ENCODE assay signal across 25 mouse cellular contexts in the genomic region with DNA sequence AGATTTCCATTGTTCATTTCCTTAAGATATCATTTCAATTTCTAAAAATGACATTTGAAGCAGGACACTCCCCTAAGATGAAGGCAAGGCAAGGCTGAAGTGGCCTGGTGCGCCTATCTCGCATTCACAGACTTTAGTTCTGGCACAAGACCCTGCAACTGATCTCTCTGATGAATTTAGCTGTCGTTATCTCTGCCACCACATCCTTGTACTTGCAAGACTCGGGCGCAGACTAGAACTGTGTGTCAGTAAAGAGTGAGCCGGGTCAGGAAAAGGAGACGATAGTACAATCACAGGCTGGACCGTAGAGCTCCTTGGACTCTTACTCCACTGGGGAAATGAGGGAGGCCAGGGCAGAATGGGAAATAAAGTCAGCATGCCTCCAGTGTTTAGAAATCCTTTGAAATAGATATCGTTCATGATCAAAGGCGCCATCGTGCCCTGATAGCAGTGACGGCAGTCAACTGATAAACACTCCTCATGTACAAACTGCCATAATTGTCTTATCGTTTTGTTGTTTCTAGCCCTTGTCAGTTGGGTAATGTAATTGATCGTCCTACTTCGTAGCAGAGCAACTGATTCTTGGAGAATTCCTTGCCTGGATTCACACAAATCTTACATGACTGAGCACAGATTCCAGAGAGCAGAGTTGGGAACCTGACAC. TPM values are rescaled to one million over a fixed set of nuclear protein-coding genes. Genes with fewer than 3 reads are reported as not detected.
A peak's percentile ranks its signal among the peaks of the same experiment; 100 is the strongest.
DNase-seq lines count a peak whose midpoint lies in the region; ATAC-seq and TF ChIP-seq lines count a peak whose summit lies in the region.
"Had no signal": no experiment of that assay in that cellular context is flagged by ENCODE, and none has a peak within 500 bp of the region (broad histone marks: within the 10 kb centered on the region; RNA-seq: fewer than 3 reads in every experiment).

No protein-coding gene starts in this region.

- no peaks in the 10 kb centered on the region for H3K27me3 ChIP-seq in heart, embryonic 12.5 days (replicated peaks)
- no peaks in the 10 kb centered on the region for H3K27me3 ChIP-seq in limb, embryonic 10.5 days (ENCODE audit: low read depth, poor library complexity, severe bottlenecking)
- H3K27me3 ChIP-seq in liver, embryonic 16.5 days (ENCODE audit: control insufficient read depth, insufficient read depth, low read depth, low read length): no peaks in the 10 kb centered on the region
- H3K27me3 ChIP-seq in cerebellum, adult 2 months (ENCODE audit: control insufficient read depth, insufficient read depth, low read length): no peaks in the 10 kb centered on the region
- H3K27me3 ChIP-seq: hindbrain, embryonic 15.5 days; midbrain, embryonic 15.5 days had no signal

- no peak overlapping the region for H3K4me2 ChIP-seq in heart, embryonic 12.5 days
- peak overlapping the region; percentile 30 for H3K4me2 ChIP-seq in liver, embryonic 16.5 days (ENCODE audit: low read depth, low read length)
- H3K4me2 ChIP-seq: hindbrain, embryonic 15.5 days; kidney, embryonic 15.5 days; midbrain, embryonic 15.5 days; neural tube, embryonic 15.5 days had no signal

- H3K36me3 ChIP-seq in heart, embryonic 12.5 days: no peaks in the 10 kb centered on the region
- no peaks in the 10 kb centered on the region for H3K36me3 ChIP-seq in limb, embryonic 10.5 days
- H3K36me3 ChIP-seq in liver, embryonic 16.5 days (ENCODE audit: control insufficient read depth, insufficient read depth): no peaks in the 10 kb centered on the region
- H3K36me3 ChIP-seq: hindbrain, embryonic 15.5 days; kidney, embryonic 15.5 days; midbrain, embryonic 15.5 days; neural tube, embryonic 15.5 days had no signal

- DNase-seq in heart, postnatal 4 days: no peak
- DNase-seq in c-Kit-positive CD71-positive TER-119-positive erythroid progenitor cells, embryonic 14.5 days (ENCODE audit: low spot score): peak; percentile 64
- no peak for DNase-seq in limb, embryonic 10.5 days (ENCODE audit: low spot score)
- no peak for DNase-seq in cerebellum, adult 2 months
- DNase-seq in kidney, adult 18-20 months: no peak
- DNase-seq: adrenal gland, postnatal 36 days; B cell, adult 2 months; cerebellum, adult 9-10 months; gastrocnemius, postnatal 10 days; right cerebral cortex, postnatal 14 days; thymus, postnatal 4 days had no signal

- WGBS in heart, embryonic 12.5 days: 30% methylated on average over 15 of the region's 15 CpGs
- WGBS in limb, embryonic 10.5 days: 85% methylated on average over 15 of the region's 15 CpGs
- WGBS in liver, embryonic 16.5 days (ENCODE audit: insufficient replicate concordance): 18% methylated on average over 15 of the region's 15 CpGs
- WGBS in cerebellum, adult 2 months: 97% methylated on average over 15 of the region's 15 CpGs

- no peak overlapping the region for H3K9ac ChIP-seq in heart, embryonic 12.5 days
- H3K9ac ChIP-seq in liver, embryonic 16.5 days (ENCODE audit: low read depth, low read length): no peak overlapping the region
- H3K9ac ChIP-seq: hindbrain, embryonic 15.5 days; kidney, embryonic 15.5 days; midbrain, embryonic 15.5 days; neural tube, embryonic 15.5 days had no signal

- peaks cover 12% of the 10 kb centered on the region for H3K4me1 ChIP-seq in heart, embryonic 12.5 days (replicated peaks)
- H3K4me1 ChIP-seq in limb, embryonic 10.5 days: peaks cover 30% of the 10 kb centered on the region
- peaks cover 17% of the 10 kb centered on the region for H3K4me1 ChIP-seq in liver, embryonic 16.5 days (ENCODE audit: control insufficient read depth, low read depth, low read length)
- no peaks in the 10 kb centered on the region for H3K4me1 ChIP-seq in cerebellum, adult 2 months (ENCODE audit: control insufficient read depth, insufficient read depth, low read length)
- H3K4me1 ChIP-seq: hindbrain, embryonic 15.5 days; midbrain, embryonic 15.5 days had no signal

- no peak for TF ChIP-seq POLR2A in cerebellum, adult 2 months (IDR thresholded peaks at IDR 0.05; ENCODE audit: borderline replicate concordance, insufficient read depth, low read length)

- peak; percentile 64 for ATAC-seq in heart, embryonic 12.5 days (ENCODE audit: insufficient number of reproducible peaks, low FRiP score)
- ATAC-seq in liver, embryonic 16.5 days (ENCODE audit: low read depth): peak; percentile 91
- ATAC-seq in frontal cortex, adult (ENCODE audit: low TSS enrichment): no peak
- ATAC-seq: intestine, embryonic 16.5 days; midbrain, embryonic 15.5 days had no signal

- no peak overlapping the region for H3K27ac ChIP-seq in heart, embryonic 12.5 days (ENCODE audit: poor library complexity, severe bottlenecking)
- peak overlapping the region; percentile 26; the same call in 1 of the 2 replicates for H3K27ac ChIP-seq in limb, embryonic 10.5 days
- H3K27ac ChIP-seq in liver, embryonic 16.5 days (ENCODE audit: low read length): peak overlapping the region; percentile 0; the same call in 1 of the 2 replicates
- H3K27ac ChIP-seq in cerebellum, adult 2 months (ENCODE audit: insufficient read depth, low read length): no peak overlapping the region
- H3K27ac ChIP-seq: hindbrain, embryonic 15.5 days; kidney, embryonic 15.5 days; macrophage; midbrain, embryonic 15.5 days; neural tube, embryonic 15.5 days had no signal

- no peak overlapping the region for H3K4me3 ChIP-seq in heart, embryonic 12.5 days
- no peak overlapping the region for H3K4me3 ChIP-seq in limb, embryonic 10.5 days
- no peak overlapping the region for H3K4me3 ChIP-seq in liver, embryonic 16.5 days (ENCODE audit: low read depth, low read length)
- no peak overlapping the region for H3K4me3 ChIP-seq in cerebellum, adult 2 months (replicated peaks; ENCODE audit: insufficient read depth, low read depth, low read length)
- H3K4me3 ChIP-seq: hindbrain, embryonic 15.5 days; kidney, embryonic 15.5 days; midbrain, embryonic 15.5 days; neural tube, embryonic 15.5 days had no signal

- no peaks in the 10 kb centered on the region for H3K9me3 ChIP-seq in heart, embryonic 12.5 days (replicated peaks)
- H3K9me3 ChIP-seq in limb, embryonic 10.5 days (replicated peaks): no peaks in the 10 kb centered on the region
- H3K9me3 ChIP-seq in liver, embryonic 16.5 days (replicated peaks; ENCODE audit: control insufficient read depth, low read length): no peaks in the 10 kb centered on the region
- H3K9me3 ChIP-seq: hindbrain, embryonic 15.5 days; kidney, embryonic 15.5 days; midbrain, embryonic 15.5 days; neural tube, embryonic 15.5 days had no signal

- no peak for TF ChIP-seq CTCF in cerebellum, adult 2 months (IDR thresholded peaks at IDR 0.05; ENCODE audit: borderline replicate concordance, insufficient read depth, low read depth, low read length)

RNA-seq across cellular contexts. Expression of gene Cpvl, which starts 2.5 kb away (rescaled TPM):
- not detected in 2 replicates for polyA plus RNA-seq in heart, embryonic 12.5 days (2016; fragmentation: Nextera tagmentation; extraction: Ambion mirVana)
- not detected for total RNA-seq in heart, postnatal 4 days (2021)
- polyA plus RNA-seq in limb, embryonic 10.5 days (2016; fragmentation: Nextera tagmentation; extraction: Ambion mirVana): 0.16 and 0.40 TPM in 2 replicates
- polyA plus RNA-seq in liver, embryonic 16.5 days (2015; fragmentation: Nextera tagmentation; extraction: Ambion mirVana): not detected in 2 replicates
- 0.26 and 0.40 TPM in 2 replicates for polyA plus RNA-seq in cerebellum, adult 2 months (2012; rRNA removed)
- total RNA-seq: adrenal gland, postnatal 36 days; gastrocnemius, postnatal 10 days; heart, adult 8-10 months; heart, postnatal 25 days; layer of hippocampus, postnatal 10 days had no signal
- polyA plus RNA-seq: embryonic facial prominence, embryonic 14.5 days; frontal cortex, adult 2 months; hindbrain, embryonic 15.5 days; macrophage; midbrain, embryonic 15.5 days had no signal

RNA-seq across cellular contexts. Expression of gene Chn2, which starts 58.4 kb away (rescaled TPM):
- 7.6 and 12.4 TPM in 2 replicates for polyA plus RNA-seq in heart, embryonic 12.5 days (2016; fragmentation: Nextera tagmentation; extraction: Ambion mirVana)
- 1 to 10 TPM; 5.4 to 6.2 TPM for total RNA-seq in heart, postnatal 4 days (2021)
- 6.8 and 7.1 TPM in 2 replicates for polyA plus RNA-seq in limb, embryonic 10.5 days (2016; fragmentation: Nextera tagmentation; extraction: Ambion mirVana)
- polyA plus RNA-seq in liver, embryonic 16.5 days (2015; fragmentation: Nextera tagmentation; extraction: Ambion mirVana): 3.9 and 4.2 TPM in 2 replicates
- 574 and 684 TPM in 2 replicates for polyA plus RNA-seq in cerebellum, adult 2 months (2012; rRNA removed)

Comparison
In these comparisons a context has a peak if more than half of its experiments do, and no peak if none do; other contexts are left out.
1. H3K27ac ChIP-seq: peak in limb, embryonic 10.5 days (single experiment) and liver, embryonic 16.5 days (single experiment); none in heart, embryonic 12.5 days (single experiment) and cerebellum, adult 2 months (single experiment).
2. RNA of gene Chn2, which starts 58.4 kb away (polyA plus RNA-seq): 574 to 684 TPM in cerebellum, adult 2 months; 7.6 to 12.4 TPM in heart, embryonic 12.5 days, 6.8 to 7.1 TPM in limb, embryonic 10.5 days and 3.9 to 4.2 TPM in liver, embryonic 16.5 days; every median in the first group is over 10 times any median in the second.